Mouse (Mus musculus) embryo, embryonic 10 days (tissue): ENCODE data around the gene Gm13275.
"Not testable (repeated sequence)": the region's sequence is repeated elsewhere in the genome, so short reads cannot be mapped to it uniquely, and the experiment has no call there.

Experiments
- DNase-seq: peaks from one replicate; pipeline ENCODE4 v3.0.0-alpha.2; 2015; ENCODE audit warnings: low spot score

The Gm13275 gene

DNA sequence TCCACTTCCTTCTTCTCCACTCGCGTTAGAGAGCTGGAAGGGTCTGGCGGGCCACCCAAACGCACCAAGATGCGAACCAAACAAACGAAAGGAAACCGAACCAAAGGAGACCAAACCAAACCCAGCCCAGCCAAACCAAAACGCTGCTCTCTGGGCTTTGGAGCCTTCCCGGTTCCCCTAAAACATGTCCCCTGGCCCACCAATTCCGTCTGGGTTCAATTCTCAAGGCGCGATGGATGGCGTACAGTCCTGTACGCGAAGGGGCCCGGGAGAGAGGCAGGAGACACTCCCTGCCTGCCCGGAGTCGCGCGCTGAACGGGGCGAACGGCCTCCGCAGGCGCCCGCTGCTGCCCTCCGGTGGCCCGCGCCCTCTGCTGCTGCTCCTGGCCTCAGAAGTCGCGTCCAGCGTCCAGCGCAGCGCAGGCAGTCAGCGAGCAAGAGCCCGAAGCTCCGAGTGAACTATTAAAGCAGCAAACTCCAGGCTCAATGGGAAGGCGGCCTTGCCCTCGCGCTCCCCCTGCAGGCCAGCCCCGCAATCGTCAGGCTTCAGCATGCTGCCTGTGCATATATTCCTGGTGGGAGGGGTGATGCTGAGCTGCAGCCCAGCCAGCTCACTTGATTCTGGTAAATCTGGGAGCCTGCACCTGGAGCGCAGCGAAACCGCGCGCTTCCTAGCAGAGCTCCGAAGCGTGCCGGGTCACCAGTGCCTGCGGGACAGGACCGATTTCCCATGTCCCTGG is at the start of gene Gm13275:
Gm13275 (plus strand) TSS at position 552 of the 740 bp plus-strand sequence.
- not testable (repeated sequence) for DNase-seq

DNA sequence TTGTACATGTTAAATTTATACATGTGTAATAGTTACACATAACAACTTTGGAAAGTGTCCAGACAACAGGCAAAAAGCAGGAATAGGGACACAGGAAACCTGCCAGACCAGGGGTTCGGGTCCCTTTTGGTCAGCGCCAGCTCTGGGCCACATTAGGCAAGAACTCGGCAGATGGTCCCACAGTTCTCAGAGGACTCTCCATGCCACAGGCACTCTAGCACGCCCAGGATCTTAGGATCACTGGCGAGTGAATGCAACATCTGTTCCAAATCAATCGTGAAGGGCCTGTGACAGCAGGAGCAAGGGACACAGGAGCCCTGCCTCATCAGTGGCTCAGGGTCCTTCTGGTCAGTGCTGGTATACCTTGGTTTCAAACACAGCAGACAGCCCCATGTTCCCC is 44.4 kb upstream of the Gm13275 start:
- peak; percentile 41 for DNase-seq

DNA sequence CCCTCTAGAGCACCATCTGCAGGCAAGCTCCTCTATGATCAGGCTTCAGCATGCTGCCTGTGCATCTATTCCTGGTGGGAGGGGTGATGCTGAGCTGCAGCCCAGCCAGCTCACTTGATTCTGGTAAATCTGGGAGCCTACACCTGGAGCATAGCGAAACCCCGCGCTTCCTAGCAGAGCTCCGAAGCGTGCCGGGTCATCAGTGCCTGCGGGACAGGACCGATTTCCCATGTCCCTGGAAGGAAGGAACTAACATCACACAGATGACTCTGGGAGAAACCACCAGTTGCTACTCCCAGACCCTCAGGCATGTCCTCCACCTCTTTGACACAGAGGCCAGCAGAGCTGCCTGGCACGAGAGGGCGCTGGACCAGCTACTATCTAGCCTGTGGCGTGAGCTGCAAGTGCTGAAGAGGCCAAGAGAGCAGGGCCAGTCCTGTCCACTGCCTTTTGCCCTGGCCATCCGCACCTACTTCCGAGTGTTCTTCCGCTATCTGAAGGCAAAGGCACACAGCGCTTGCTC is 39.4 kb upstream of the Gm13275 start, which contains the start of gene Gm13271:
Gm13271 (plus strand) TSS at position 51 of the 523 bp plus-strand sequence.
- not testable (repeated sequence) for DNase-seq

DNA sequence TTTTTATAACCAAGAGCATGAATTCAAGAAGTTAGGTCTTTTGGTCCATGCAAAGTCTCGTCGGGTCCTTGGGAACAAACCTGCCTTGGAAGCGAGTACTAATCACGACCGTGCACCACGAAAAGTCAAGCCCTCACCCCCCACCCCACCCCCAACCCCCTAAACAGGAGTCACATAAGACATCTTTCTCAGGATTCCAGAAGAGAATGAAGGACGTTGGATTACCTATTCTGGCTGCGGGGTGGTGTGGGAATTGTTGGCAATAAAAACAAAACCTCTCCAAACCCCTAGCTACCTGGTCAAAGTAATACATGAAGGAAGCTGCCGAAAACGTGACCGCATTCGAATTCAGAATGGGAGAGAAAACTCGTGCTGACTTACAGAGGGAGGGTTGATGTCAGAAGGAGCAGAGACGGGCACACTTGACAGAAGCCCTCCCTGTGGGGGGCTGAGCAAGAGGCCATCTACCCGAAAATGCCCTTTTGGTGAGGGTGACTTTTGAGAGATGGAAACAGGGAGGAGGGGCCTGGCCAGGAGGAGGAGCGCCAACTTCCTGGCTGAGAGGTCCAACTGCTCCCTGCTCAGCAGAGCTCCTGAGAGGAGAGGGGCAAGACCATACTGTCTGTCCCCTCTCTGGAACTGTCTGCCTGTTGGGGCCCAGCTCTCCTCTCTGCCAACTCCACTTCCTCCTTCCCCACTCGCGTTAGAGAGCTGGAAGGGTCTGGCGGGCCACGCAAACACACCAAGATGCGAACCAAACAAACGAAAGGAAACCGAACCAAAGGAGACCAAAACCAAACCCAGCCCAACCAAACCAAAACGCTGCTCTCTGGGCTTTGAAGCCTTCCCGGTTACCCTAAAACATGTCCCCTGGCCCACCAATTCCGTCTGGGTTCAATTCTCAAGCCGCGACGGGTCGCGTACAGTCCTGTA is 37.4 kb upstream of the Gm13275 start:
- DNase-seq: not testable (repeated sequence)

DNA sequence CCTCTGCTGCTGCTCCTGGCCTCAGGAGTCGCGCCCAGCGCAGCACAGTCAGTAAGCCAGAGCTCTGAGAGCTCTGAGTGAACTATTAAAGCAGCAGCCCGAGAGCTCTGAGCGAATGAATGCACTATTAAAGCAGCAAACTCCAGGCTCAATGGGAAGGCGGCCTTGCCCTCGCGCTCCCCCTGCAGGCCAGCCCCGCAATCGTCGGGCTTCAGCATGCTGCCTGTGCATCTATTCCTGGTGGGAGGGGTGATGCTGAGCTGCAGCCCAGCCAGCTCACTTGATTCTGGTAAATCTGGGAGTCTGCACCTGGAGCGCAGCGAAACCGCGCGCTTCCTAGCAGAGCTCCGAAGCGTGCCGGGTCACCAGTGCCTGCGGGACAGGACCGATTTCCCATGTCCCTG is 36.7 kb upstream of the Gm13275 start:
- DNase-seq: peak; percentile 89

DNA sequence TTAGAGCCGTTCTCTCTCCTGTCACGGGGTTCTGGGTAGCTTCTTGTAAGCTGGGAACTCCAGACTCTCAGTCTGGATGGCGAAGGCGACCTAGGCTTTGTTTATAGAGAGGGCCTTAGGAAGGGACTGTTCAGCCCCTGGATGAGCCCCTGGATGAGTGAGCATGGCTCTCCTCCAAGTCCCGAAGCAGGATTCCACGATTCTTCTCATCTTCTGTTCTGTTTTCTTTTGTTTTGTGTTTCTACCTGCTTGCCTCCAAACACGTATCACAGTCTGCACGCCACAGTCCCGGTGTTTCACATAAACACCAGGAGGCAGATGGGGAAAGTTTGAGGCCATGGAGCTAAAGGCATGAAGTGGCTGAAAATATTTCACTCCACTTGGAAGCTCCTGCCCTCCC is 35.5 kb upstream of the Gm13275 start:
- not testable (repeated sequence) for DNase-seq

DNA sequence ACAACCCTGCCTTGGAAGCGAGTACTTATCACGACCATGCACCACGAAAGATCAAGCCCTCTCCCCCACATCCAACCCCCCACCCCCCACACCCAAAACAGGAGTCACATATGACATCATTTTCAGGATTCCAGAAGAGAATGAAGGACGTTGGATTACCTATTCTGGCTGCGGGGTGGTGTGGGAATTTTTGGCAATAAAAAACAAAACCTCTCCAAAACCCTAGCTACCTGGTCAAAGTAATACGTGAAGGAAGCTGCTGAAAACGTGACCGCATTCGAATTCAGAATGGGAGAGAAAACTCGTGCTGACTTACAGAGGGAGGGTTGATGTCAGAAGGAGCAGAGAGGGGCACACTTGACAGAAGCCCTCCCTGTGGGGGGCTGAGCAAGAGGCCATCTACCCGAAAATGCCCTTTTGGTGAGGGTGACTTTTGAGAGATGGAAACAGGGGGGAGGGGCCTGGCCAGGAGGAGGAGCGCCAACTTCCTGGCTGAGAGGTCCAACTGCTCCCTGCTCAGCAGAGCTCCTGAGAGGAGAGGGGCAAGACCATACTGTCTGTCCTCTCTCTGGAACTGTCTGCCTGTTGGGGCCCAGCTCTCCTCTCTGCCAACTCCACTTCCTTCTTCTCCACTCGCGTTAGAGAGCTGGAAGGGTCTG is 34.5 kb upstream of the Gm13275 start, which contains the start of gene Gm13283:
Gm13283 (plus strand) TSS at position 510 of the 659 bp plus-strand sequence.
- DNase-seq: not testable (repeated sequence)

DNA sequence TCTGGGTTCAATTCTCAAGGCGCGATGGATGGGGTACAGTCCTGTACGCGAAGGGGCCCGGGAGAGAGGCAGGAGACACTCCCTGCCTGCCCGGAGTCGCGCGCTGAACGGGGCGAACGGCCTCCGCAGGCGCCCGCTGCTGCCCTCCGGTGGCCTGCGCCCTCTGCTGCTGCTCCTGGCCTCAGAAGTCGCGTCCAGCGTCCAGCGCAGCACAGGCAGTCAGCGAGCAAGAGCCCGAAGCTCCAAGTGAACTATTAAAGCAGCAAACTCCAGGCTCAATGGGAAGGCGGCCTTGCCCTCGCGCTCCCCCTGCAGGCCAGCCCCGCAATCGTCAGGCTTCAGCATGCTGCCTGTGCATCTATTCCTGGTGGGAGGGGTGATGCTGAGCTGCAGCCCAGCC is 33.9 kb upstream of the Gm13275 start:
- DNase-seq: peak; percentile 87

DNA sequence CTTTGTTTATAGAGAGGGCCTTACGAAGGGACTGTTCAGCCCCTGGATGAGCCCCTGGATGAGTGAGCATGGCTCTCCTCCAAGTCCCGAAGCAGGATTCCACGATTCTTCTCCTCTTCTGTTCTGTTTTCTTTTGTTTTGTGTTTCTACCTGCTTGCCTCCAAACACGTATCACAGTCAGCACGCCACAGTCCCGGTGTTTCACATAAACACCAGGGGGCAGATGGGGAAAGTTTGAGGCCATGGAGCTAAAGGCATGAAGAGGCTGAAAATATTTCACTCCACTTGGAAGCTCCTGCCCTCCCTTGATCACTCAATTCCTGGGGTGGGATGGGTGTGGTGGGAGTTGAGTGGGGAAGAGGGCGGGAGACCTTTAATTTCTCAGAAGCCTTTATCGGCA is 32.5 kb upstream of the Gm13275 start:
- not testable (repeated sequence) for DNase-seq

DNA sequence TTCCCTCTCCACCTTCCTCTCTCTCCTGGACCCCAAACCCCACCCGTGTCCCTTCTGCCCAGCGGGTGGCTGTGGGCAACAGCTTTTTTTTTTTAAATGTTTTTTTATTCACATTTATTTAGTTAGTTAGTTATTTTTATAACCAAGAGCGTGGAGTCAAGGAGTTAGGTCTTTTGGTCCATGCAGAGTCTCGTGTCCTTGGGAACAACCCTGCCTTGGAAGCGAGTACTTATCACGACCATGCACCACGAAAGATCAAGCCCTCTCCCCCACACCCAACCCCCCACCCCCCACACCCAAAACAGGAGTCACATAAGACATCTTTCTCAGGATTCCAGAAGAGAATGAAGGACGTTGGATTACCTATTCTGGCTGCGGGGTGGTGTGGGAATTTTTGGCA is 31.9 kb upstream of the Gm13275 start:
- DNase-seq: not testable (repeated sequence)

DNA sequence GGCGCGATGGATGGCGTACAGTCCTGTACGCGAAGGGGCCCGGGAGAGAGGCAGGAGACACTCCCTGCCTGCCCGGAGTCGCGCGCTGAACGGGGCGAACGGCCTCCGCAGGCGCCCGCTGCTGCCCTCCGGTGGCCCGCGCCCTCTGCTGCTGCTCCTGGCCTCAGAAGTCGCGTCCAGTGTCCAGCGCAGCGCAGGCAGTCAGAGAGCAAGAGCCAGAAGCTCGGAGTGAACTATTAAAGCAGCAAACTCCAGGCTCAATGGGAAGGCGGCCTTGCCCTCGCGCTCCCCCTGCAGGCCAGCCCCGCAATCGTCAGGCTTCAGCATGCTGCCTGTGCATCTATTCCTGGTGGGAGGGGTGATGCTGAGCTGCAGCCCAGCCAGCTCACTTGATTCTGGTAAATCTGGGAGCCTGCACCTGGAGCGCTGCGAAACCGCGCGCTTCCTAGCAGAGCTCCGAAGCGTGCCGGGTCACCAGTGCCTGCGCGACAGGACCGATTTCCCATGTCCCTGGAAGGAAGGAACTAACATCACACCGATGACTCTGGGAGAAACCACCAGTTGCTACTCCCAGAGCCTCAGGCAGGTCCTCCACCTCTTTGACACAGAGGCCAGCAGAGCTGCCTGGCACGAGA is 30.8 kb upstream of the Gm13275 start:
- peak; percentile 81 for DNase-seq

DNA sequence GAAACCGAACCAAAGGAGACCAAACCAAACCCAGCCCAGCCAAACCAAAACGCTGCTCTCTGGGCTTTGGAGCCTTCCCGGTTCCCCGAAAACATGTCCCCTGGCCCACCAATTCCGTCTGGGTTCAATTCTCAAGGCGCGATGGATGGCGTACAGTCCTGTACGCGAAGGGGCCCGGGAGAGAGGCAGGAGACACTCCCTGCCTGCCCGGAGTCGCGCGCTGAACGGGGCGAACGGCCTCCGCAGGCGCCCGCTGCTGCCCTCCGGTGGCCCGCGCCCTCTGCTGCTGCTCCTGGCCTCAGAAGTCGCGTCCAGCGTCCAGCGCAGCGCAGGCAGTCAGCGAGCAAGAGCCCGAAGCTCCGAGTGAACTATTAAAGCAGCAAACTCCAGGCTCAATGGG is 20.8 kb upstream of the Gm13275 start, which contains the start of gene Gm13290:
Gm13290 (plus strand) TSS at position 301 of the 400 bp plus-strand sequence.
- not testable (repeated sequence) for DNase-seq

DNA sequence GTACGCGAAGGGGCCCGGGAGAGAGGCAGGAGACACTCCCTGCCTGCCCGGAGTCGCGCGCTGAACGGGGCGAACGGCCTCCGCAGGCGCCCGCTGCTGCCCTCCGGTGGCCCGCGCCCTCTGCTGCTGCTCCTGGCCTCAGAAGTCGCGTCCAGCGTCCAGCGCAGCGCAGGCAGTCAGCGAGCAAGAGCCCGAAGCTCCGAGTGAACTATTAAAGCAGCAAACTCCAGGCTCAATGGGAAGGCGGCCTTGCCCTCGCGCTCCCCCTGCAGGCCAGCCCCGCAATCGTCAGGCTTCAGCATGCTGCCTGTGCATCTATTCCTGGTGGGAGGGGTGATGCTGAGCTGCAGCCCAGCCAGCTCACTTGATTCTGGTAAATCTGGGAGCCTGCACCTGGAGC is 17.7 kb upstream of the Gm13275 start, which contains the start of gene Gm13289:
Gm13289 (plus strand) TSS at position 301 of the 400 bp plus-strand sequence.
- not testable (repeated sequence) for DNase-seq

DNA sequence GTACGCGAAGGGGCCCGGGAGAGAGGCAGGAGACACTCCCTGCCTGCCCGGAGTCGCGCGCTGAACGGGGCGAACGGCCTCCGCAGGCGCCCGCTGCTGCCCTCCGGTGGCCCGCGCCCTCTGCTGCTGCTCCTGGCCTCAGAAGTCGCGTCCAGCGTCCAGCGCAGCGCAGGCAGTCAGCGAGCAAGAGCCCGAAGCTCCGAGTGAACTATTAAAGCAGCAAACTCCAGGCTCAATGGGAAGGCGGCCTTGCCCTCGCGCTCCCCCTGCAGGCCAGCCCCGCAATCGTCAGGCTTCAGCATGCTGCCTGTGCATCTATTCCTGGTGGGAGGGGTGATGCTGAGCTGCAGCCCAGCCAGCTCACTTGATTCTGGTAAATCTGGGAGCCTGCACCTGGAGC is 14.7 kb upstream of the Gm13275 start, which contains the start of gene Gm13272:
Gm13272 (plus strand) TSS at position 301 of the 400 bp plus-strand sequence.
- not testable (repeated sequence) for DNase-seq

DNA sequence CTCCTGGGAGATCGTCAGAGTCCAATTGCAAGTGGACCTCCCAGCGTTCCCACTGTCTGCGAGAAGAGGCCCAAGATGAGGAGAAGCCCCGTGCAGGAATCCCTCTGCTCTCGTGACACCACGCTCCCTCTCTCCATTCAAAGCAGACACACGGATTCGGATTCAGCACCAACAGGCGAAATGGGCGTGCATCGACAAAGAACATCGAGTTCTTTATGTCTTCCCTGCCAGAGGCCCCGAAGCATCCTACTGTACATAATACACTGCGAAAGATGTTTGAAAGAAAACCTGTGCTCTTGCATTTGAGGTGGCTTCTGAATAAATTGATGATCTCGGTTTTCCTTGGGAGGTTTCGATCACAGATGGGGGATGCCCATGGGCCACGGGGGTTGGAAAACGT is 14.0 kb upstream of the Gm13275 start:
- DNase-seq: not testable (repeated sequence)

DNA sequence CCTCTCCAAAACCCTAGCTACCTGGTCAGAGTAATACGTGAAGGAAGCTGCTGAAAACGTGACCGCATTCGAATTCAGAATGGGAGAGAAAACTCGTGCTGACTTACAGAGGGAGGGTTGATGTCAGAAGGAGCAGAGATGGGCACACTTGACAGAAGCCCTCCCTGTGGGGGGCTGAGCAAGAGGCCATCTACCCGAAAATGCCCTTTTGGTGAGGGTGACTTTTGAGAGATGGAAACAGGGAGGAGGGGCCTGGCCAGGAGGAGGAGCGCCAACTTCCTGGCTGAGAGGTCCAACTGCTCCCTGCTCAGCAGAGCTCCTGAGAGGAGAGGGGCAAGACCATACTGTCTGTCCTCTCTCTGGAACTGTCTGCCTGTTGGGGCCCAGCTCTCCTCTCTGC is 12.5 kb upstream of the Gm13275 start, which contains the start of gene Ifnz:
Ifnz (plus strand) TSS at position 301 of the 400 bp plus-strand sequence.
- DNase-seq: not testable (repeated sequence)

DNA sequence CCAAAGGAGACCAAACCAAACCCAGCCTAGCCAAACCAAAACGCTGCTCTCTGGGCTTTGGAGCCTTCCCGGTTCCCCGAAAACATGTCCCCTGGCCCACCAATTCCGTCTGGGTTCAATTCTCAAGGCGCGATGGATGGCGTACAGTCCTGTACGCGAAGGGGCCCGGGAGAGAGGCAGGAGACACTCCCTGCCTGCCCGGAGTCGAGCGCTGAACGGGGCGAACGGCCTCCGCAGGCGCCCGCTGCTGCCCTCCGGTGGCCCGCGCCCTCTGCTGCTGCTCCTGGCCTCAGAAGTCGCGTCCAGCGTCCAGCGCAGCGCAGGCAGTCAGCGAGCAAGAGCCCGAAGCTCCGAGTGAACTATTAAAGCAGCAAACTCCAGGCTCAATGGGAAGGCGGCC is 12.0 kb upstream of the Gm13275 start:
- DNase-seq: not testable (repeated sequence)

DNA sequence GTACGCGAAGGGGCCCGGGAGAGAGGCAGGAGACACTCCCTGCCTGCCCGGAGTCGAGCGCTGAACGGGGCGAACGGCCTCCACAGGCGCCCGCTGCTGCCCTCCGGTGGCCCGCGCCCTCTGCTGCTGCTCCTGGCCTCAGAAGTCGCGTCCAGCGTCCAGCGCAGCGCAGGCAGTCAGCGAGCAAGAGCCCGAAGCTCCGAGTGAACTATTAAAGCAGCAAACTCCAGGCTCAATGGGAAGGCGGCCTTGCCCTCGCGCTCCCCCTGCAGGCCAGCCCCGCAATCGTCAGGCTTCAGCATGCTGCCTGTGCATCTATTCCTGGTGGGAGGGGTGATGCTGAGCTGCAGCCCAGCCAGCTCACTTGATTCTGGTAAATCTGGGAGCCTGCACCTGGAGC is 8.9 kb upstream of the Gm13275 start, which contains the start of gene Gm13276:
Gm13276 (plus strand) TSS at position 301 of the 400 bp plus-strand sequence.
- not testable (repeated sequence) for DNase-seq

DNA sequence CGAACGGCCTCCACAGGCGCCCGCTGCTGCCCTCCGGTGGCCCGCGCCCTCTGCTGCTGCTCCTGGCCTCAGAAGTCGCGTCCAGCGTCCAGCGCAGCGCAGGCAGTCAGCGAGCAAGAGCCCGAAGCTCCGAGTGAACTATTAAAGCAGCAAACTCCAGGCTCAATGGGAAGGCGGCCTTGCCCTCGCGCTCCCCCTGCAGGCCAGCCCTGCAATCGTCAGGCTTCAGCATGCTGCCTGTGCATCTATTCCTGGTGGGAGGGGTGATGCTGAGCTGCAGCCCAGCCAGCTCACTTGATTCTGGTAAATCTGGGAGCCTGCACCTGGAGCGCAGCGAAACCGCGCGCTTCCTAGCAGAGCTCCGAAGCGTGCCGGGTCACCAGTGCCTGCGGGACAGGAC is 5.9 kb upstream of the Gm13275 start, which contains the start of gene Gm13277:
Gm13277 (plus strand) TSS at position 231 of the 400 bp plus-strand sequence.
- not testable (repeated sequence) for DNase-seq

DNA sequence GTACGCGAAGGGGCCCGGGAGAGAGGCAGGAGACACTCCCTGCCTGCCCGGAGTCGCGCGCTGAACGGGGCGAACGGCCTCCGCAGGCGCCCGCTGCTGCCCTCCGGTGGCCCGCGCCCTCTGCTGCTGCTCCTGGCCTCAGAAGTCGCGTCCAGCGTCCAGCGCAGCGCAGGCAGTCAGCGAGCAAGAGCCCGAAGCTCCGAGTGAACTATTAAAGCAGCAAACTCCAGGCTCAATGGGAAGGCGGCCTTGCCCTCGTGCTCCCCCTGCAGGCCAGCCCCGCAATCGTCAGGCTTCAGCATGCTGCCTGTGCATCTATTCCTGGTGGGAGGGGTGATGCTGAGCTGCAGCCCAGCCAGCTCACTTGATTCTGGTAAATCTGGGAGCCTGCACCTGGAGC is 3.0 kb upstream of the Gm13275 start, which contains the start of gene Gm13278:
Gm13278 (plus strand) TSS at position 301 of the 400 bp plus-strand sequence.
- DNase-seq: not testable (repeated sequence)
